Mouse (Mus musculus): ENCODE results near the gene Ppfibp2. TPM values are rescaled to one million over a fixed set of nuclear protein-coding genes. Genes with fewer than 3 reads are reported as not detected.

Gene Ppfibp2
- polyA plus RNA-seq, 1 experiment from 2014 or later: 1.5 TPM

DNA sequence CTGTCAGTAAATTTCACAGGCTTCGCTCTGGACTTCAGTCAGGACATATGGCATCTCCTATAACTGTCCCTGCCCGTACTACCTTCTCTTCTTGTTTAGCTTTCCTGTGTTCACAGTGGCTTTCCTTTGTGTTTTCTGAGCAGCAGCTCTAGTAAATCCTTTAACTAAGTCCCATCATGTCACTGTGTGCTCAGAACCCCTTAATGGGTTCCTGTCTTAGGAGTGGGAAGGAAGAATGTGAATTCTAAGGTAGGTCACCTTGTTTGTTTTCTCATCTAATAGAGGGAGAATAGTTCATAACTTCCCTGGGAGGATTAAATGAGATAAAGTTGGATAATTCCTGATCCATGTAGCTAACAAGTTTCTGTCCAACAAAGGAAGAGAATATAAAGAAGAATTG, 30.1 kb downstream of the Ppfibp2 start, which contains the start of gene 5330417H12Rik:
TSS of gene 5330417H12Rik (minus strand) at position 101 of the 400 bp plus-strand sequence.
- Histone ChIP-seq H3K9ac (replicated peaks; ENCODE audit: low read depth, low read length) (no peak within 1 kb of the TSS), H3K4me2 (ENCODE audit: low read length) (no peak within 1 kb of the TSS), H3K4me1 (replicated peaks; ENCODE audit: control insufficient read depth, insufficient read depth, low read length) (no peaks in the 10 kb centered on the region), H3K27me3 (replicated peaks; ENCODE audit: control insufficient read depth, insufficient read depth, low read length) (no peaks in the 10 kb centered on the region), H3K4me3 (replicated peaks; ENCODE audit: low read length) (no peak within 1 kb of the TSS), H3K9me3 (ENCODE audit: control insufficient read depth, low read length) (no peaks in the 10 kb centered on the region), H3K27ac (ENCODE audit: low read length) (no peak within 1 kb of the TSS), H3K36me3 (ENCODE audit: control insufficient read depth, insufficient read depth) (no peaks in the 10 kb centered on the region)
- ATAC-seq: no peak
- WGBS: 60% methylated on average over 2 of the region's 2 CpGs

DNA sequence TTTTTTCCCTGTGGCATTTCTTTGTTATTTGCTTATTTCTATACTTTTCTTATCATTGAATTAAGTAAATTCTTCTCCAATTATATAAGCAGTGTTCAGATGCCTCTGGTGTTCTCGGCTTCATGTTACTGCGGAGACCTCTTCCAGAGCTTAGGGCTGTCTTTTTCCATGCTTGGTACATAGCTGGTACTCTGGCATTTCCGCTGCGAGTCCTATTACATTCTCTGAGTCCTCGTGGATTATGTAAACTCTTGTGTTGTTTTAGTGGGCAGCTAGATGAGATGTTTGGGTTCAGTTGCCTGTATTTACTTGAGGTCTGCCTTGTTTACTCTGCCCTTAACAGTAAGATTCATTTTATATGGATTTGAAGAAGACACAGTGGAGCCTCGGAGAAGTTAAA, 30.8 kb downstream of the Ppfibp2 start:
- Histone ChIP-seq H3K9ac (replicated peaks; ENCODE audit: low read depth, low read length) (no peak overlapping the region), H3K27me3 (replicated peaks; ENCODE audit: control insufficient read depth, insufficient read depth, low read length) (no peaks in the 10 kb centered on the region), H3K27ac (ENCODE audit: low read length) (no peak overlapping the region), H3K36me3 (ENCODE audit: control insufficient read depth, insufficient read depth) (no peaks in the 10 kb centered on the region), H3K4me1 (replicated peaks; ENCODE audit: control insufficient read depth, insufficient read depth, low read length) (no peaks in the 10 kb centered on the region), H3K4me2 (ENCODE audit: low read length) (no peak overlapping the region), H3K9me3 (ENCODE audit: control insufficient read depth, low read length) (no peaks in the 10 kb centered on the region), H3K4me3 (replicated peaks; ENCODE audit: low read length) (no peak overlapping the region)
- no peak for ATAC-seq
- WGBS: 86% methylated on average over 6 of the region's 6 CpGs

DNA sequence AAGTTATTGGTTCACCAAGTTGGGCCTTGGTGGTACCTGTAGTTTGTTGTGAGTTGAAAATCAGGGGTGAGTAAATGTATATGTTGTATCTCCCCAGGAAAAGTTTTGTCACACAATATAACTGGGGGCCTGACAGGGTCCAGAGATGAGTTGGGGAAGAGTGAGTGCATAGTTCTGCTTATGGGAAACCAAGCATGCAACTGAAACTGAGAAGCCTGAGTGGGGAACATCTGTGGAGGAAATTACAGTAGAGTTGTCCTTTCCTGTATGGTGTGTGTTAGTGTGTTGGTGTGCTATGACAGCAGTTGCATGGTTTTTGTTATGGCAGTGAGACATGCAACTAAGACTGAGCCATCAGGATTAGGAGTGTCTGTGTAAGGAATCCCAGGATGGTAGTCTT, 33.4 kb downstream of the Ppfibp2 start:
- Histone ChIP-seq H3K36me3 (ENCODE audit: control insufficient read depth, insufficient read depth) (no peaks in the 10 kb centered on the region), H3K27ac (ENCODE audit: low read length) (no peak overlapping the region), H3K9me3 (ENCODE audit: control insufficient read depth, low read length) (no peaks in the 10 kb centered on the region), H3K4me1 (replicated peaks; ENCODE audit: control insufficient read depth, insufficient read depth, low read length) (no peaks in the 10 kb centered on the region), H3K9ac (replicated peaks; ENCODE audit: low read depth, low read length) (no peak overlapping the region), H3K4me2 (ENCODE audit: low read length) (no peak overlapping the region), H3K27me3 (replicated peaks; ENCODE audit: control insufficient read depth, insufficient read depth, low read length) (no peaks in the 10 kb centered on the region), H3K4me3 (replicated peaks; ENCODE audit: low read length) (no peak overlapping the region)
- ATAC-seq: no peak

DNA sequence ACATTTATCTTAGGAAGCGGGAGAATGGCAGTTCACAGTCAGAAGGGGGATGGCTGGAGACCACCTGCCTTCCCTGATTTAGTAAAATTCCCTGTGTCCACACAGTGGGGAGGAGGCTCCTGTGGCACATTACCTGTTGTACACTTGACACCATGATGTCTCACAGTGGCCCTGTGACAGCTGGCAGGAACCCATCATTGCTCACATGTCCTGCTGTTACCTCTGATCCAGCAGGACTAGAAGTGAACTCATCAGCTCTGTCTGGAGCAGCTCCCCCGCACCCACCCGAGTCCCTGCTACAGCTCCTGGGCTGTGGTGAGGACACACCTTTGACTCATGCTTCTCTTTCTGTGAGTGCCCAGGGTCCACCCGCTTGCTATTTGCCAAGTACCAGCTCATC, 38.2 kb downstream of the Ppfibp2 start:
- Histone ChIP-seq H3K27ac (ENCODE audit: low read length) (no peak overlapping the region), H3K4me2 (ENCODE audit: low read length) (no peak overlapping the region), H3K9ac (replicated peaks; ENCODE audit: low read depth, low read length) (no peak overlapping the region), H3K36me3 (ENCODE audit: control insufficient read depth, insufficient read depth) (no peaks in the 10 kb centered on the region), H3K27me3 (replicated peaks; ENCODE audit: control insufficient read depth, insufficient read depth, low read length) (no peaks in the 10 kb centered on the region; the same call in 1 of the 2 replicates), H3K4me3 (replicated peaks; ENCODE audit: low read length) (no peak overlapping the region), H3K9me3 (ENCODE audit: control insufficient read depth, low read length) (no peaks in the 10 kb centered on the region), H3K4me1 (replicated peaks; ENCODE audit: control insufficient read depth, insufficient read depth, low read length) (no peaks in the 10 kb centered on the region)
- ATAC-seq: no peak
- WGBS: 94% methylated on average over 4 of the region's 4 CpGs

DNA sequence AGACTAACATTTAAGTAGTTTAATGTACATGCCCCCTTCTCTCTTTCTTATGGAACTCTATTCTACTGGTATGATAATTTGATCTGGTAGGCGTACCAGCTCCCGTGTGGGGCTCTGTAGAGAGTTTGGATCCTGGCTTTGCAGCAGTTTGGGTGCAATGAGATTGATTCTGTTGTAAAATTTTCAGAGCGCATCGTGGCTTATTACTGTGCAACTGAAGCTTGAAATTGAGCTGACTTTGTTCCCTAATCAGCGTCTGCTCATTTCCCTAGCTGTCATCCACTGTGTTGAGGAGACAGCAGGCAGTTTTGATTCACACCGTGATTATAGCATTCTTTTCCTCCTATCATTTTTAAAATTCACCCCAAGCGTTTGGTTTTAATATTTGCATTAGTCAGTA, 42.4 kb downstream of the Ppfibp2 start:
- H3K9me3 ChIP-seq (ENCODE audit: control insufficient read depth, low read length): no peaks in the 10 kb centered on the region
- H3K4me2 ChIP-seq (ENCODE audit: low read length): no peak overlapping the region
- H3K27ac ChIP-seq (ENCODE audit: low read length): no peak overlapping the region
- WGBS: 83% methylated on average over 7 of the region's 7 CpGs
- no peaks in the 10 kb centered on the region for H3K36me3 ChIP-seq (ENCODE audit: control insufficient read depth, insufficient read depth)
- no peaks in the 10 kb centered on the region; the same call in 1 of the 2 replicates for H3K27me3 ChIP-seq (replicated peaks; ENCODE audit: control insufficient read depth, insufficient read depth, low read length)
- peak; percentile 45; the same call in 1 of the 2 replicates for ATAC-seq
- no peak overlapping the region for H3K4me3 ChIP-seq (replicated peaks; ENCODE audit: low read length)
- H3K4me1 ChIP-seq (replicated peaks; ENCODE audit: control insufficient read depth, insufficient read depth, low read length): no peaks in the 10 kb centered on the region
- no peak overlapping the region for H3K9ac ChIP-seq (replicated peaks; ENCODE audit: low read depth, low read length)

DNA sequence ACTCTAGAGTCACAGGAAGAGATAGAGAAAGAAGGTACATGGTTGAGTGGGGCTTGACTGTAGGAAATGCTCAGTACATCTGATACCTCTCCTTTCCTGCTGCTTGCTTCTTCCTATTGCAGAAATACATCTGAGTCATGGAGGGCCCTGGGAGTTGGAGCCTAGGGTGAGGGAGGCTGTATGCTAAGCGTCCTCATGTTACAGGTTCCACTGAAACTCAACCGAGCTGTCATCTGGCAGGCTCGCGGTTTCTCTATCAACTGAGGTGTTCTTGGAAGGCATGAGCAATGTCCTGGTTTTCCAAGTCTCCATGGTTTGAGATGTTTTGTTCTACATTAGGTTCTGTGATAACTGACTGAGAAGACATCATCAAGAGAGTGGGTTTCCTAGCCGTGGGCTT, 43.0 kb downstream of the Ppfibp2 start:
- no peak overlapping the region for H3K4me2 ChIP-seq (ENCODE audit: low read length)
- no peaks in the 10 kb centered on the region; the same call in 1 of the 2 replicates for H3K27me3 ChIP-seq (replicated peaks; ENCODE audit: control insufficient read depth, insufficient read depth, low read length)
- H3K27ac ChIP-seq (ENCODE audit: low read length): no peak overlapping the region
- no peak overlapping the region for H3K4me3 ChIP-seq (replicated peaks; ENCODE audit: low read length)
- no peak overlapping the region for H3K9ac ChIP-seq (replicated peaks; ENCODE audit: low read depth, low read length)
- no peaks in the 10 kb centered on the region for H3K36me3 ChIP-seq (ENCODE audit: control insufficient read depth, insufficient read depth)
- peaks cover 4% of the 10 kb centered on the region for H3K4me1 ChIP-seq (replicated peaks; ENCODE audit: control insufficient read depth, insufficient read depth, low read length)
- ATAC-seq: no peak
- no peaks in the 10 kb centered on the region for H3K9me3 ChIP-seq (ENCODE audit: control insufficient read depth, low read length)
- 84% methylated on average over 5 of the region's 5 CpGs for WGBS

DNA sequence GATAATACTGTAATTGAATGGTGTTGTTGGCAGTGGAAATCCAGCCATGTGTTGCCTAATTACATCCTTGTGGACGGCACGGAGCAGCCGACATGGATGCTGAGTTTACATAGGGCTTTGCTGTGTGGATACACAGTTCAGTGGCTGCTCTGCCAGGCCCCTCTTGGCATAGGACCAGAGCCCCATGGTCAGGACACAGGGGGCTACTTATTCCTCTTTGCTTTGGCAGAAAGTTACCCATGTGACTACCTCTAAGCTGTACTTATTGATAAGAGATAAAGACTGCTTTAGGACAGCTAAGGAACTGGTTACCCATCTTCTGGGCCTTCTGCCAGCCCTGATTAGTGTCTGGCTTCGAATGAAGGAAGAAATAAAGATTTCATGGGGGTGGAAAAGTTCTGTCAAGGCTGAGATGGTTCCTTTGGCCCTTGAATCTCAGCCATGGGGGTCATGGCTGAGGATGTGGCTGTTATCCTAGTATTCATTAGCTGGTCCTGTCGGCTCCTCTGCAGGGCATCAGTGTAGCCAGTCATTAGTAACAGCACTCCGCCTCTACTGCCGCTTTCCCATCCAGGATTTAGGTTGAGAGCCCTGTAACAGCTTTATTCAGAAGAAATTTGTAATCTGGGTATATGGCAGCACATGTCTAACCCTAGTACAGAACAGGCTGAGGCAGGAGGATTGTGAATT, 47.7 kb downstream of the Ppfibp2 start:
- Histone ChIP-seq H3K4me1 (replicated peaks; ENCODE audit: control insufficient read depth, insufficient read depth, low read length) (peaks cover 4% of the 10 kb centered on the region), H3K27me3 (replicated peaks; ENCODE audit: control insufficient read depth, insufficient read depth, low read length) (no peaks in the 10 kb centered on the region), H3K9ac (replicated peaks; ENCODE audit: low read depth, low read length) (no peak overlapping the region), H3K36me3 (ENCODE audit: control insufficient read depth, insufficient read depth) (no peaks in the 10 kb centered on the region), H3K4me3 (replicated peaks; ENCODE audit: low read length) (no peak overlapping the region), H3K27ac (ENCODE audit: low read length) (no peak overlapping the region), H3K4me2 (ENCODE audit: low read length) (no peak overlapping the region), H3K9me3 (ENCODE audit: control insufficient read depth, low read length) (peaks cover 3% of the 10 kb centered on the region; the same call in 1 of the 2 replicates)
- WGBS: 54% methylated on average over 7 of the region's 7 CpGs
- ATAC-seq: peak; percentile 81

DNA sequence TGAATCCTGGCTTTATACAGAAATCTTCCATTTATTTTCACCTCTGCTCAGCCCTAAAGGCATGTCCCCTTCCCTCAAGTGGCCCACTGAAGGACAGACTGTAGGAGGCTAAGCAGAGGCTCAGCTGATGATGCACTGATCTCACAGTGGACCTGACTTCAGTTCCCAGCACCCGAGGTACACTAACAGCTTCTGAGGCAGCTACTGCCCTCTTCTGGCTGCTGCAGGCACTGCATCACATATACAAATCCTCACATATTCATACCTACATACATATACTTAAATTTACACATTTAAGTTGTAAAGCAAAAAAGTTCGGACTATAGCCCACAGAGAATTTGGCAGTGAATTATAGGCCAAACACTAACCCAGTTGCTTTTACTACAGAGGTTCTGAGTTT, 50.0 kb downstream of the Ppfibp2 start:
- no peak overlapping the region for H3K27ac ChIP-seq (ENCODE audit: low read length)
- H3K9me3 ChIP-seq (ENCODE audit: control insufficient read depth, low read length): peaks cover 3% of the 10 kb centered on the region; the same call in 1 of the 2 replicates
- H3K9ac ChIP-seq (replicated peaks; ENCODE audit: low read depth, low read length): no peak overlapping the region
- H3K4me3 ChIP-seq (replicated peaks; ENCODE audit: low read length): no peak overlapping the region
- peaks cover 4% of the 10 kb centered on the region for H3K4me1 ChIP-seq (replicated peaks; ENCODE audit: control insufficient read depth, insufficient read depth, low read length)
- H3K36me3 ChIP-seq (ENCODE audit: control insufficient read depth, insufficient read depth): no peaks in the 10 kb centered on the region
- no peaks in the 10 kb centered on the region for H3K27me3 ChIP-seq (replicated peaks; ENCODE audit: control insufficient read depth, insufficient read depth, low read length)
- ATAC-seq: no peak
- H3K4me2 ChIP-seq (ENCODE audit: low read length): no peak overlapping the region
- 91% methylated on average over 2 of the region's 2 CpGs for WGBS

DNA sequence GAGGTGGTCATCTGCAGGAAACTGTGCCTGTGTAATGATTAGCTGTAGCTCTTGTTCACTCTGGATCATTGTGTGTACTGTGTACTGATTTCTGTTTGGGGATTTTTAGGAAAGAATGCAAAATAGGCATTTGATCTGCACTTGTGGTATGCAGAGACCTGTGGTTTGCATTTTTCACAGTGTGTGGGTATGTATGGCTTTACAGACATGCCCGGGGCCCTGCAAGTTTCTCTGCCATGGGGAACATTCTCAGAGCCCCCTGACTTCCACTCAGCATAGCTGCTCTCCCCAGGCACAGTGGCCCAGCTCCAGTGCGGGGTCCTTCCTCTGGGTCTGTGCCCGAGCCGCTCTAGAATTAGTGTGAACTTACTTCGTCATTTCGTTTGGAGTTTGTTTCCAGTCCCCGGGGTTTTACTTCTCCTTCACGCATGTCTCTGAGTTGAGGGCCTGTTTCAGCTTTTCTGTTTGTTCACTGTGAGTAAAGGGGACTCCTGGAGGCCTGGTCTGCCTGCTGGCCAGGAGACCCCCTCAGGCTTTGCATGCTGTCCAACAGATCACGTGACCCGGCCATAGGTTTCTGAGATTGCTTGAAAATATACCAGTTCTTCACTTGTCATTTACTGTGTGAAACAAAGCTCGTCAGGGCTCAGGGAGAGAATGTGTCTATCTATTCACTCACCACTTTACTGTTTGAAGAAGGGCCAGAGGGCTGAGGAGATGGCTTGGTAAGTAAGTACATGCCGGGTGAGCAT, 54.1 kb downstream of the Ppfibp2 start:
- 86% methylated on average over 12 of the region's 12 CpGs for WGBS
- ATAC-seq: no peak
- Histone ChIP-seq H3K9me3 (ENCODE audit: control insufficient read depth, low read length) (peaks cover 3% of the 10 kb centered on the region; the same call in 1 of the 2 replicates), H3K36me3 (ENCODE audit: control insufficient read depth, insufficient read depth) (no peaks in the 10 kb centered on the region), H3K4me1 (replicated peaks; ENCODE audit: control insufficient read depth, insufficient read depth, low read length) (no peaks in the 10 kb centered on the region), H3K27ac (ENCODE audit: low read length) (no peak overlapping the region), H3K4me3 (replicated peaks; ENCODE audit: low read length) (no peak overlapping the region), H3K9ac (replicated peaks; ENCODE audit: low read depth, low read length) (no peak overlapping the region), H3K27me3 (replicated peaks; ENCODE audit: control insufficient read depth, insufficient read depth, low read length) (no peaks in the 10 kb centered on the region), H3K4me2 (ENCODE audit: low read length) (no peak overlapping the region)
